Mouse (Mus musculus) MEL (cell line): ENCODE measurements around the gene Chmp5. TPM values are rescaled to one million over a fixed set of nuclear protein-coding genes. Genes with fewer than 3 reads are reported as not detected.
A peak's percentile ranks its signal among the peaks of the same experiment; 100 is the strongest.

ENCODE experiments used
- DNase-seq: peaks from one replicate; pipeline ENCODE4 v3.0.0; 2011; ENCODE audit warnings: low read depth, low spot score
- H3K27ac ChIP-seq: 2 replicates; pipeline ENCODE4 v1.5.1; 2012; ENCODE audit warnings: low read depth, mild to moderate bottlenecking, control low read depth, low read length, moderate library complexity; ENCODE audit not compliant: control insufficient read depth
- H3K27me3 ChIP-seq, 2 experiments: fragments of 150-350 bp in 1 of 2; sonication (generic) in 1 of 2; 2 replicates each; pipeline ENCODE4 v1.6.1; 2012; ENCODE audit warnings: low read length in 2 of 2, mild to moderate bottlenecking in 2 of 2, improper control_type of control experiment in 1 of 2, moderate library complexity in 1 of 2; ENCODE audit not compliant: insufficient read depth in 2 of 2, control insufficient read depth in 1 of 2
- H3K36me3 ChIP-seq, 2 experiments: 2 replicates each; pipeline ENCODE4 v1.6.1; 2012 to 2014; ENCODE audit warnings: low read length in 2 of 2, improper control_type of control experiment in 1 of 2, inconsistent platforms in 1 of 2, mild to moderate bottlenecking in 1 of 2; ENCODE audit not compliant: insufficient read depth in 2 of 2, control insufficient read depth in 1 of 2
- H3K4me1 ChIP-seq, 2 experiments: fragments of 150-350 bp in 1 of 2; sonication (generic) in 1 of 2; 2 replicates each; pipeline ENCODE4 v1.6.1; 2012; ENCODE audit warnings: low read length in 2 of 2, improper control_type of control experiment in 1 of 2, mild to moderate bottlenecking in 1 of 2; ENCODE audit not compliant: insufficient read depth in 2 of 2, control insufficient read depth in 1 of 2
- H3K4me3 ChIP-seq, 2 experiments: fragments of 150-350 bp in 1 of 2; sonication (generic) in 1 of 2; 2 replicates each; pipeline ENCODE4 v1.5.1; 2012; ENCODE audit warnings: low read depth in 2 of 2, low read length in 2 of 2, mild to moderate bottlenecking in 2 of 2, moderate library complexity in 2 of 2, control low read depth in 1 of 2, improper control_type of control experiment in 1 of 2; ENCODE audit not compliant: control insufficient read depth in 1 of 2, insufficient read depth in 1 of 2
- H3K79me2 ChIP-seq: 2 replicates; pipeline ENCODE4 v1.6.1; 2012; ENCODE audit warnings: mild to moderate bottlenecking, low read length, moderate library complexity; ENCODE audit not compliant: control insufficient read depth, poor library complexity, insufficient read depth
- H3K9ac ChIP-seq: 2 replicates; pipeline ENCODE4 v1.6.1; 2012; ENCODE audit warnings: low read depth, mild to moderate bottlenecking, control low read depth, low read length, moderate library complexity; ENCODE audit not compliant: control insufficient read depth, poor library complexity, severe bottlenecking
- H3K9me3 ChIP-seq: fragments of 150-350 bp; sonication (generic); replicated peaks from 2 replicates; pipeline ENCODE4 v1.6.1; 2012; ENCODE audit warnings: mild to moderate bottlenecking, low read length, improper control_type of control experiment, moderate library complexity; ENCODE audit not compliant: insufficient read depth
- CHD1 ChIP-seq: IDR thresholded peaks from 2 replicates; pipeline ENCODE4 v1.6.1; 2012; ENCODE audit warnings: low read depth, mild to moderate bottlenecking, inconsistent platforms, low read length, improper control_type of control experiment
- CHD2 ChIP-seq: IDR thresholded peaks from 2 replicates; pipeline ENCODE4 v1.6.1; 2011; ENCODE audit warnings: low read length, improper control_type of control experiment
- CTCF ChIP-seq, 3 experiments: IDR thresholded peaks in 2 of 3; conservative IDR thresholded peaks in 1 of 3; 2 replicates each; pipeline ENCODE4 v1.5.1; 2011 to 2012; ENCODE audit warnings: low read length in 3 of 3, low read depth in 2 of 3, mild to moderate bottlenecking in 2 of 3, improper control_type of control experiment in 1 of 3, inconsistent platforms in 1 of 3, mixed read lengths in 1 of 3, moderate library complexity in 1 of 3; ENCODE audit not compliant: control insufficient read depth in 1 of 3, insufficient read depth in 1 of 3, poor library complexity in 1 of 3, severe bottlenecking in 1 of 3
- E2F4 ChIP-seq: IDR thresholded peaks from 2 replicates; pipeline ENCODE4 v1.6.1; 2011; ENCODE audit warnings: low read depth, low read length, improper control_type of control experiment, borderline replicate concordance
- ELF1 ChIP-seq: IDR thresholded peaks from 2 replicates; pipeline ENCODE4 v1.6.1; 2014; ENCODE audit warnings: low read depth, mild to moderate bottlenecking, inconsistent platforms, low read length, improper control_type of control experiment, moderate library complexity
- EP300 ChIP-seq, 2 experiments: IDR thresholded peaks; 2 replicates each; pipeline ENCODE4 v1.6.1; 2011; ENCODE audit warnings: improper control_type of control experiment in 2 of 2, low read length in 2 of 2, low read depth in 1 of 2, mild to moderate bottlenecking in 1 of 2
- ETS1 ChIP-seq: IDR thresholded peaks from 2 replicates; pipeline ENCODE4 v1.6.1; 2012; ENCODE audit warnings: low read depth, mild to moderate bottlenecking, inconsistent platforms, low read length, improper control_type of control experiment, moderate library complexity
- GATA1 ChIP-seq: IDR thresholded peaks from 2 replicates; pipeline ENCODE4 v1.6.1; 2011; ENCODE audit warnings: low read depth, low read length, improper control_type of control experiment
- HCFC1 ChIP-seq: IDR thresholded peaks from 2 replicates; pipeline ENCODE4 v1.6.1; 2012; ENCODE audit warnings: low read depth, mild to moderate bottlenecking, inconsistent platforms, low read length, improper control_type of control experiment, moderate library complexity
- JUND ChIP-seq: IDR thresholded peaks from 2 replicates; pipeline ENCODE4 v1.6.1; 2011; ENCODE audit warnings: low read depth, mild to moderate bottlenecking, improper control_type of control experiment, low read length
- KAT2A ChIP-seq: conservative IDR thresholded peaks from 2 replicates; pipeline ENCODE4 v1.6.1; 2012; ENCODE audit warnings: low read depth, low read length, improper control_type of control experiment, inconsistent platforms
- MAFK ChIP-seq: IDR thresholded peaks from 2 replicates; pipeline ENCODE4 v1.6.1; 2011; ENCODE audit warnings: low read depth, mild to moderate bottlenecking, low read length, improper control_type of control experiment, borderline replicate concordance
- MAZ ChIP-seq: IDR thresholded peaks from 2 replicates; pipeline ENCODE4 v1.6.1; 2012; ENCODE audit warnings: low read depth, mild to moderate bottlenecking, inconsistent platforms, low read length, improper control_type of control experiment
- MXI1 ChIP-seq: IDR thresholded peaks from 2 replicates; pipeline ENCODE4 v1.6.1; 2011; ENCODE audit warnings: mild to moderate bottlenecking, low read depth, low read length, improper control_type of control experiment
- MYC ChIP-seq: IDR thresholded peaks from 2 replicates; pipeline ENCODE4 v1.6.1; 2011; ENCODE audit warnings: low read depth, mild to moderate bottlenecking, low read length, improper control_type of control experiment, moderate library complexity
- NRF1 ChIP-seq: IDR thresholded peaks from 2 replicates; pipeline ENCODE4 v1.6.1; 2014; ENCODE audit warnings: low read depth, mild to moderate bottlenecking, inconsistent platforms, low read length, improper control_type of control experiment, moderate library complexity; ENCODE audit not compliant: poor library complexity, insufficient read depth, severe bottlenecking
- RAD21 ChIP-seq: IDR thresholded peaks from 2 replicates; pipeline ENCODE4 v1.6.1; 2011; ENCODE audit warnings: mild to moderate bottlenecking, low read depth, low read length, improper control_type of control experiment
- RCOR1 ChIP-seq: IDR thresholded peaks from 2 replicates; pipeline ENCODE4 v1.6.1; 2012; ENCODE audit warnings: low read depth, mild to moderate bottlenecking, inconsistent platforms, low read length, improper control_type of control experiment
- SIN3A ChIP-seq: IDR thresholded peaks from 2 replicates; pipeline ENCODE4 v1.6.1; 2012; ENCODE audit warnings: low read length, improper control_type of control experiment, inconsistent platforms
- TAL1 ChIP-seq: IDR thresholded peaks from 2 replicates; pipeline ENCODE4 v1.6.1; 2012; ENCODE audit warnings: mild to moderate bottlenecking, inconsistent platforms, low read length, moderate library complexity, mixed read lengths
- TBP ChIP-seq: IDR thresholded peaks from 2 replicates; pipeline ENCODE4 v1.8.0; 2011; ENCODE audit warnings: low read depth, low read length, improper control_type of control experiment
- TCF12 ChIP-seq: IDR thresholded peaks from 2 replicates; pipeline ENCODE4 v1.6.1; 2014; ENCODE audit warnings: low read depth, mild to moderate bottlenecking, inconsistent platforms, low read length, improper control_type of control experiment, moderate library complexity
- UBTF ChIP-seq: IDR thresholded peaks from 2 replicates; pipeline ENCODE4 v1.6.1; 2012; ENCODE audit warnings: low read depth, mild to moderate bottlenecking, inconsistent platforms, low read length, improper control_type of control experiment, moderate library complexity, borderline replicate concordance; ENCODE audit not compliant: insufficient read depth
- USF1 ChIP-seq: IDR thresholded peaks from 2 replicates; pipeline ENCODE4 v1.6.1; 2014; ENCODE audit warnings: low read depth, mild to moderate bottlenecking, inconsistent platforms, low read length, improper control_type of control experiment, moderate library complexity
- ZKSCAN1 ChIP-seq: IDR thresholded peaks from 2 replicates; pipeline ENCODE4 v1.6.1; 2012; ENCODE audit warnings: low read depth, mild to moderate bottlenecking, inconsistent platforms, low read length, improper control_type of control experiment, moderate library complexity
- ZNF384 ChIP-seq: IDR thresholded peaks from 2 replicates; pipeline ENCODE4 v1.6.1; 2012; ENCODE audit warnings: low read depth, mild to moderate bottlenecking, inconsistent platforms, low read length, improper control_type of control experiment
- polyA plus RNA-seq, 2 experiments: library from polyadenylated mRNA; stranded (reverse) in 1 of 2; unstranded in 1 of 2; fragments of >175 nt in 1 of 2; fragments of >200 nt in 1 of 2; gene quantifications; 2 replicates each; pipeline versions ENCODE4 v1.2.1 to v1.2.4; 2012; ENCODE audit warnings: low replicate concordance in 2 of 2, low read depth in 1 of 2; ENCODE audit not compliant: insufficient read length in 2 of 2, insufficient read depth in 1 of 2, missing spikeins in 1 of 2
- total RNA-seq: library from RNA; depleted of rRNA; stranded (reverse); fragments of 300-350 nt; gene quantifications from 2 replicates; pipeline ENCODE4 v1.2.3, GENCODE M21; 2012

Chmp5 gene
- total and polyA plus RNA-seq, 3 experiments: 34.7 to 38.5 TPM; not detected in 1

DNA sequence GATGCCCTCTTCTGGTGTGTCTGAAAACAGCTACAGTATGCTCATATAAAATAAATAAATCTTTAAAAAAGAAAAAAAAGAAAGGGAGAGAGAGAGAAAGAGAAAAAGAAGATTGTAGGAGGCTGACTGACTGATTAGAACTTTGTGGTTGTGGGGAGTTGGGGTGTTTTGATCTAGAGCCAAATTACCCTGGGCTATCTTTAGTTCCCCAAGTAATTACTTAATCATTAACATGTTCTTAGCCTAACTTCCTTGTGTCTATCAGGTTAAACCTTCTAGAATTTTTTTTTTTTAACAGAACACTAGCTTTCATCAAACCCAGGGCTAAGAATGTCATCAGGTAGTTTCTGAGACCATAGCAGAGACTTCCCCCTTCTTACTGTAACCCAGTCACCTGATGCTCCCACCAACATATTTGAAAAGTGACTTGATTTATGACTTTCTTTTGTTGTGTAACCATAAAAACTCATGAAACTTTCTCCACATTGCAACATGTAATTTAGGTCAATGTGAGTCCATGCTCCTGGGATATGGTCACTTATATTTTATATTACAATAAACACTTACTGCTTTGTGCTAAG lies 33.8 kb upstream of the Chmp5 start:
- no peaks in the 10 kb centered on the region for H3K9me3 ChIP-seq

DNA sequence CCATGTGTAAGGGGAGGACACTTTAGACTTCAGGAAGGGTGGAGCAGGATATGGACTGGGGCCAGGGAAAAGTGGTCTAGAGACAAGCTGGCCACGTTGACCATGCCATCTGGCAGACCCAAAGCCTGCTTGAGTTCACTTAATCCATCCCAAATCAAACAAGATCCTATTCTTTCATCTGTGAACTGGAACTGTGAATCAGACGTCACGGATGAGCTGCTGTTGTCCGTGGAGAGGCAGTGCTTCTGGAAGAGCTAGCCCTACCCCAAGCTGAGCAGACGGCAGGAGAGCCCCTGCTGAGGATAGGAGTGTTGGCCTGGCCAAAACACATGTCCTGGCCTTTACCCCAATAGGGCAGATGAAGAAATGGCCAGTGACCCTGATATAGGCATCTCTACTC lies 32.3 kb upstream of the Chmp5 start:
- H3K4me3 ChIP-seq: no peak overlapping the region
- DNase-seq: no peak
- peaks cover 11 to 23% of the 10 kb centered on the region in 2 experiments for H3K4me1 ChIP-seq
- H3K9me3 ChIP-seq: no peaks in the 10 kb centered on the region
- TF ChIP-seq SIN3A: no peak
- no peak for TF ChIP-seq MAFK
- no peak for TF ChIP-seq CTCF (IDR thresholded peaks at IDR 0.05 in 2 of 3, conservative IDR thresholded peaks at IDR 0.05 in 1 of 3; ENCODE audit: control insufficient read depth in 1 of 3, insufficient read depth in 1 of 3, low read depth in 2 of 3, low read length in 3 of 3, poor library complexity in 1 of 3, severe bottlenecking in 1 of 3)
- no peak for TF ChIP-seq E2F4
- no peak for TF ChIP-seq ZKSCAN1
- no peak for TF ChIP-seq CHD2
- TF ChIP-seq ELF1: no peak
- TF ChIP-seq NRF1: no peak
- H3K27me3 ChIP-seq: no peaks in the 10 kb centered on the region
- peaks cover 0 to 12% of the 10 kb centered on the region in 2 experiments; a peak in 2 of 4 replicates for H3K36me3 ChIP-seq
- no peak overlapping the region for H3K27ac ChIP-seq
- H3K9ac ChIP-seq: no peak overlapping the region
- H3K79me2 ChIP-seq: no peaks in the 10 kb centered on the region

More for the DNA sequence above, 33.8 kb upstream of the Chmp5 start:
- H3K4me1 ChIP-seq: peaks cover 6 to 14% of the 10 kb centered on the region in 2 experiments
- peaks cover 0 to 12% of the 10 kb centered on the region in 2 experiments; a peak in 2 of 4 replicates for H3K36me3 ChIP-seq
- no peaks in the 10 kb centered on the region for H3K27me3 ChIP-seq
- DNase-seq: peak; percentile 82
- no peaks in the 10 kb centered on the region for H3K79me2 ChIP-seq
- H3K27ac ChIP-seq: no peak overlapping the region
- TF ChIP-seq MAFK: peak; percentile 30; the same call in 1 of the 2 replicates
- no peak for TF ChIP-seq JUND
- TF ChIP-seq TBP: no peak
- TF ChIP-seq TAL1: no peak
- no peak for TF ChIP-seq CHD1
- TF ChIP-seq RCOR1: peak; percentile 96
- TF ChIP-seq RAD21: no peak
- no peak for TF ChIP-seq ELF1
- TF ChIP-seq KAT2A: no peak
- TF ChIP-seq MAZ: no peak
- TF ChIP-seq MYC: no peak
- TF ChIP-seq ETS1: peak; percentile 88
- peak; percentile 59; the same call in 1 of the 2 replicates for TF ChIP-seq USF1
- TF ChIP-seq GATA1: peak; percentile 75
- TF ChIP-seq UBTF: no peak
- no peak for TF ChIP-seq HCFC1
- peak; percentile 86 for TF ChIP-seq ZNF384
- no peak for TF ChIP-seq MXI1
- peak; percentile 53; the same call in 1 of the 2 replicates for TF ChIP-seq TCF12
- TF ChIP-seq EP300 (IDR thresholded peaks at IDR 0.05; ENCODE audit: low read depth in 1 of 2, low read length in 2 of 2): peak; percentile 74 to 81; a peak in 3 of 4 replicates
- peak; percentile 73 for TF ChIP-seq SIN3A
- TF ChIP-seq, all 39 proteins: peak for 9
- H3K9ac ChIP-seq: no peak overlapping the region
- H3K4me3 ChIP-seq: no peak overlapping the region
